Mouse (Mus musculus): ENCODE results near the gene Nadk2. TPM values are rescaled to one million over a fixed set of nuclear protein-coding genes. Genes with fewer than 3 reads are reported as not detected.

Gene Nadk2
- polyA plus RNA-seq, 1 experiment from 2014 or later = 34.9 TPM

Other genes with a start within 250 kb of the Nadk2 start
- gene Ranbp3l, start 103.3 kb upstream of the Nadk2 start, polyA plus RNA-seq (2016; fragmentation: Nextera tagmentation; extraction: Ambion mirVana) = 2.4 and 3.1 TPM in 2 replicates
- gene Lmbrd2, start 69.3 kb downstream of the Nadk2 start, polyA plus RNA-seq (2016; fragmentation: Nextera tagmentation; extraction: Ambion mirVana) = 3.9 and 4.5 TPM in 2 replicates
- 113 and 122 TPM in 2 replicates for gene Skp2, start 84.2 kb downstream of the Nadk2 start, polyA plus RNA-seq (2016; fragmentation: Nextera tagmentation; extraction: Ambion mirVana)
- gene Ugt3a1, start 205.6 kb downstream of the Nadk2 start, polyA plus RNA-seq (2016; fragmentation: Nextera tagmentation; extraction: Ambion mirVana) = not detected in 2 replicates

All from forebrain, embryonic 12.5 days (tissue).